Mouse (Mus musculus) heart, embryonic 11.5 days (tissue): ENCODE measurements around the gene Vax1. TPM values are rescaled to one million over a fixed set of nuclear protein-coding genes. Genes with fewer than 3 reads are reported as not detected.

Experiments
- ATAC-seq: fragments of 200-750 bp; cut with Nextera tagmentation; replicated peaks from 2 replicates; pipeline ENCODE4 v1.8.0; 2017; ENCODE audit warnings: moderate library complexity; ENCODE audit not compliant: insufficient number of reproducible peaks, low FRiP score, low TSS enrichment
- H3K27ac ChIP-seq: fragments of 300-500 bp; sonication (generic); 2 replicates; pipeline ENCODE4 v1.5.1; 2014; ENCODE audit warnings: mild to moderate bottlenecking, low read depth, low read length
- H3K27me3 ChIP-seq: fragments of 300-500 bp; sonication (generic); 2 replicates; pipeline ENCODE4 v1.6.1; 2014; ENCODE audit warnings: mild to moderate bottlenecking, low read length, mixed read lengths; ENCODE audit not compliant: control insufficient read depth, insufficient read depth
- H3K36me3 ChIP-seq: fragments of 300-500 bp; sonication (generic); 2 replicates; pipeline ENCODE4 v1.6.1; 2014; ENCODE audit warnings: mild to moderate bottlenecking, low read length, moderate library complexity, mixed read lengths; ENCODE audit not compliant: control insufficient read depth, insufficient read depth
- H3K4me1 ChIP-seq: fragments of 300-500 bp; sonication (generic); 2 replicates; pipeline ENCODE4 v1.6.1; 2014; ENCODE audit warnings: low read length; ENCODE audit not compliant: control insufficient read depth, insufficient read depth
- H3K4me2 ChIP-seq: fragments of 300-500 bp; sonication (generic); 2 replicates; pipeline ENCODE4 v1.6.1; 2014; ENCODE audit warnings: mild to moderate bottlenecking, moderate library complexity
- H3K4me3 ChIP-seq: fragments of 300-500 bp; sonication (generic); 2 replicates; pipeline ENCODE4 v1.5.1; 2014; ENCODE audit warnings: low read depth, low read length
- H3K9ac ChIP-seq: fragments of 300-500 bp; sonication (generic); 2 replicates; pipeline ENCODE4 v1.6.1; 2014; ENCODE audit warnings: mild to moderate bottlenecking, low read depth, low read length, moderate library complexity
- H3K9me3 ChIP-seq: fragments of 300-500 bp; sonication (generic); replicated peaks from 2 replicates; pipeline ENCODE4 v1.6.1; 2016; ENCODE audit warnings: low read length; ENCODE audit not compliant: control insufficient read depth
- WGBS: fragments of 180-500 bp; shearing (Covaris S2); extraction: QIAGEN DNeasy Blood & Tissue Kit; methylation state at CpG from one replicate; pipeline ENCODE4 v1.1.7; 2014; ENCODE audit not compliant: insufficient replicate concordance; 5-methylcytosine and 5-hydroxymethylcytosine counted together
- polyA plus RNA-seq: library from polyadenylated mRNA; unstranded; fragments of >200 nt; fragmentation: Nextera tagmentation; extraction: Ambion mirVana; gene quantifications from 2 replicates; pipeline ENCODE4 v1.2.1, GENCODE M21; 2014

The Vax1 gene
- polyA plus RNA-seq, 1 experiment from 2014 or later = not detected

DNA sequence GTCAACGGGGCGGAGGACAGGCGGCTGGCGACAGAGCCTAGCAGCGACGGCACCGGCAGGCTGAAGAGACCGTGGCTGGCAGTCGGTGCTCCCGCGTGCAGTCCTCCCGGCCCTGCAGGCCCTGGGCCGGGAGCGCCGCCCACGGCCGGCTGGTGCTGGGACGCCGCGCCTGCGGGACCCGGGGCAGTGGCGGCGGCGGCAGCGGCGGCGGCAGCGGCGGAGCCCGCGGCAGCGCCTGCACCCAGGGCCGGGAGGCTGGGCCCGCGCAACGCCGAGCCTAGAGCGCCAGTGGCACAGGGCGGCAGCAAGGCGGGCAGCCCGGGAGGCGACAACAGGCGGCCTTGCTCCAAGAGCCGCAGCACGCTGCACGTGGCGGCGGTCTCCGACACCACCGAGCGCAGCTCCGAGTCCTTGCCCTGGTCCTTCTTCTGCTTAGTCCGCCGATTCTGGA is 3.5 kb downstream of the Vax1 start:
- Histone ChIP-seq H3K9ac (no peak overlapping the region), H3K9me3 (no peaks in the 10 kb centered on the region), H3K4me3 (peak overlapping the region; percentile 50), H3K4me1 (peaks cover 22% of the 10 kb centered on the region), H3K36me3 (no peaks in the 10 kb centered on the region), H3K4me2 (peak overlapping the region; percentile 85), H3K27ac (no peak overlapping the region), H3K27me3 (peaks cover 99% of the 10 kb centered on the region)
- 0 out of 2 replicates have a peak, but pooled peaks have one; percentile 20 for ATAC-seq
- 1% methylated on average over 47 of the region's 55 CpGs for WGBS

DNA sequence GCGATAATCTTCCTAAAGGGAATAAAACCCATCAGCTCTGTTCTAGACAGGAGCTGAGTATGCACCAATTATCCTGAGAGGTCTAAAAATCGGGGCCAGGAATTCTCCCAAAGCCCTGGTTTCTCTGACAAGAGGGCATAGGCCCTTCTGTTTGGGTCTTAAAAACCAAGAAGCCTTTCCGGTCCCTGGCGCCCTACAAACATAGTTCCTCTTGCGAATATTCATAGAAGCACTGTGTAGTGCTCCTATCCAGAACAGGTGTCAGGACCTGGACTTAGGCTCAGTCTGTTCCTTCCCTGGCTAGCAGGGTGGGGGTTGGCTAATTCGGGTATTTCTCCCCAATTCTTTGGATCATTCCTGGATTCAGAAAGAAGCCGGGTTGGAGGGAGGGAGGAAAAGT is 4.3 kb downstream of the Vax1 start:
- Histone ChIP-seq H3K4me2 (peak overlapping the region; percentile 85), H3K9me3 (no peaks in the 10 kb centered on the region), H3K36me3 (no peaks in the 10 kb centered on the region), H3K9ac (no peak overlapping the region), H3K27me3 (peaks cover 99% of the 10 kb centered on the region), H3K4me3 (peak overlapping the region; percentile 50; the same call in 1 of the 2 replicates), H3K27ac (no peak overlapping the region), H3K4me1 (peaks cover 21% of the 10 kb centered on the region)
- 9% methylated on average over 7 of the region's 7 CpGs for WGBS
- no peak for ATAC-seq

DNA sequence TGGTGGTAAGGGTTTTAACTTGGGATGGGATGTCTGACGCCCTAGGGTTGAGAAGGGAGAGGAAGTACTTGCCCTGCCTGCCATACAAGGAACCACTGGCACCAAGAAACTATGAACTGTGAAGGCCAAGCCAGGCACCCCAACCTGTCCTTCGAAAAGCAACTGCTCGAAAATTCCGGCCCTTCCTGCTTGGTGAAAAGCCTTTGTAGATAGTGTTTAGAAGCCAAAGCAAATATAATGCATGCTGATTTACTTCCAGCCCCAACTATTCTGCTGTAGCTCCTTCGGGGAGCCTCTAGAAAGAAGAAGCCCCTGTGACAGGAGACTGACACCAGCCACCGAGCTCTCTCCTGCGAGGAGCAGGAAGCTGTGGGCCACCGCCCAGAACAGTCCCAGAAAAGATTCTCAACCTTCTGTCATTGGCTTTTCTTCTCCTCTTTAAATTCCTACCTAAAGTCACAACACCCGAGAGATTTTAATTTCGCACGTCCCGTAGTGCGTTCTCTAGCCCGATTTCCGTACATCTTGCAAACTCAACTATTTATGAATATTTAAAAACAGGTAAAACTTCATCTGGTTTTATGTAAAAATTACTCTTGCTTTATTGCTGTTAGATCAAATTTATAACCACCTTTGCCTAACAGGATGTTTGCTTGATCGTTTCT is 4.8 kb downstream of the Vax1 start:
- Histone ChIP-seq H3K36me3 (no peaks in the 10 kb centered on the region), H3K9me3 (no peaks in the 10 kb centered on the region), H3K4me2 (no peak overlapping the region), H3K27ac (no peak overlapping the region), H3K27me3 (peaks cover 95% of the 10 kb centered on the region), H3K4me1 (peaks cover 16% of the 10 kb centered on the region), H3K4me3 (no peak overlapping the region), H3K9ac (no peak overlapping the region)
- WGBS = 13% methylated on average over 16 of the region's 16 CpGs
- no peak for ATAC-seq

DNA sequence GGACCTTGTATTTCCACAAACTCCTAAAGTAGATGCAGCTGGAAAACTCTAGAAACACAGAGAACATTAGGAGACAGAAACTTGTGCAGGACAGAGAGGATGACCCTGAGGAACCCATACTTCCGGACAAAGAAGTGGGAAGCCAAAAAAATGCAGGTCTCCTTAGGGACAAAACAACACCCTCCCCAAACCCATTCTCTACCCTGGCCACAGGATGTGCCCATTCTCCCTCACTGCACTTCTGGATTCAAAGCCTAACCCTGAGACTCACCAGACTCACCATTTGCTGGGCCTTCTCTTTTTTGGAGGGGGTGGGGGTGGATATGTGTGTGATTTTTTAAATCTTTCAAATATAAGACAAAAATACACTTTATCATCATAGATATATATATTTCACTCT is 5.7 kb downstream of the Vax1 start:
- H3K4me2 ChIP-seq = no peak overlapping the region

DNA sequence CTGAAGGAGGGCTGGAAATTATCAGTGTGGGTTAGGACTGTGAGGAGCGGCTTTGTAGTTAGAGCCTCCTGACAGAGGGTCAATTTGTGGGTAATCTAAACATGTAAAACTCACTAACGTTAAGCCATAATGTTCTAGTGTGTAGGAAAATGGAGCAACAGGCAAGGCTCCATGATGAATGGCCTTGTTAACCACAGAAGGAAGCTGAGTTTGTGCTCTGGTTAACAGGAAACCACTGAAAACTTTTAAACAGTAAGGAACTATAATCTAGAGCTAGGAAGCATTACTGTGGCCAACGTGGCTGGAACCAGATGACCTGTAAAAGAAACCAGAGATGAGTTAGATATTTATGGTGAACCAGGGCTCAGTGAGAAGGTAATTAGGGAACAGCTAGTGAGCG is 13.2 kb downstream of the Vax1 start:
- Histone ChIP-seq H3K9ac (no peak overlapping the region), H3K4me3 (no peak overlapping the region), H3K27ac (no peak overlapping the region), H3K27me3 (peaks cover 15% of the 10 kb centered on the region), H3K4me1 (no peaks in the 10 kb centered on the region), H3K9me3 (no peaks in the 10 kb centered on the region), H3K4me2 (no peak overlapping the region), H3K36me3 (no peaks in the 10 kb centered on the region)
- 48% methylated on average over 4 of the region's 4 CpGs for WGBS
- ATAC-seq = no peak

More for the DNA sequence above, 5.7 kb downstream of the Vax1 start:
- H3K9ac ChIP-seq = no peak overlapping the region
- peaks cover 7% of the 10 kb centered on the region for H3K4me1 ChIP-seq
- no peak for ATAC-seq
- no peak overlapping the region for H3K4me3 ChIP-seq
- H3K36me3 ChIP-seq = no peaks in the 10 kb centered on the region
- H3K27ac ChIP-seq = no peak overlapping the region
- no peaks in the 10 kb centered on the region for H3K9me3 ChIP-seq
- H3K27me3 ChIP-seq = peaks cover 86% of the 10 kb centered on the region
- 12% methylated on average over 1 of the region's 1 CpGs for WGBS

DNA sequence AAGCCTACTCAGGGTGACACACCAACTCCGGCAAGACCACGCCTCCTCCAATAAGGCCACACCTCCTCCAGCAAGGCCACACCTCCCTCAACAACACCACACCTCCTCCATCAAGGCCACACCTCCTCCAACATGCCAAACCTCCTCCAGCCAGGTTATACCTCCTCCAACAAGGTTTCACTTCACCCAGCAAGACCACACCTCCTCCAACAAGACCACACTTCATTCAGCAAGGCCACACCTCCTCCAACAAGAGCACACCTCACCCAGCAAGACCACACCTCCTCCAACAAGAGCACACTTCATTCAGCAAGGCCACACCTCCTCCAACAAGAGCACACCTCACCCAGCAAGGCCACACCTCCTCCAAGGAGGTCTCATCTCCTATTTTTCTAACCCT is 15.7 kb downstream of the Vax1 start:
- Histone ChIP-seq H3K27me3 (0 out of 2 replicates have a peak, but pooled peaks cover 2% of the 10 kb centered on the region), H3K4me3 (no peak overlapping the region), H3K4me2 (no peak overlapping the region), H3K36me3 (no peaks in the 10 kb centered on the region), H3K9me3 (no peaks in the 10 kb centered on the region), H3K27ac (no peak overlapping the region), H3K4me1 (no peaks in the 10 kb centered on the region), H3K9ac (no peak overlapping the region)
- no peak for ATAC-seq
- WGBS = 67% methylated on average over 2 of the region's 2 CpGs

DNA sequence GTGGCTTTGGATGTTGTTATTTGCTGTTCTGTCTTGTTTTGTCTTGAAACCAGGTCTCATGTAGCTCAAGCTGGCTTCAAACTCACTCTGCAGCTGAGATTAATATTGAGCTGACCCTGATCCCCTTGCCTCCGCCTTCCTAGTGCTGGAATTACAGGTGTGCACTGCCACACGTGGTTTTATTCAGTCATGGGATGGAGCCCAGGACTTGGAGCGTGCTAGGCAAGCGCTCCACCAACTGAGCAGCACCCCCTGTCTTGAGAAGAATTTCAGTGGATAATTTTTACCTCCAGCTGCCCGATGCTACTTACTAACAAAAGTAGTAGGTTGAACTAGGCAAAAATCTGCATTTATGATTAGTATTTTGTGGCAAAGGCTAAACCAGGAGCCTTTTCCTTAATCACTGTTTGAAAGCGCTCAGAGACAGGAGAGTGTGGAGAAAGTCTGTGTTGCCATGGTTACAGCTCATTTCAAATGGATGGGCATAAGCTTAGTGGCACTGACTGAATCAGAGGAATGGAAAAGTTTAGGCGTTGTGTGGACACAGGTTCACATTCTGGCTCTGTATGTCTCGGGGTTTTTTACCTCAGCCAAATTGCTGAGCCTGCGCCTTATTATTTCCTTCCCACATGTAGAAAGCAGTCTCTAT is 24.2 kb downstream of the Vax1 start:
- ATAC-seq = no peak
- 65% methylated on average over 9 of the region's 9 CpGs for WGBS
- no peak overlapping the region for H3K4me2 ChIP-seq

DNA sequence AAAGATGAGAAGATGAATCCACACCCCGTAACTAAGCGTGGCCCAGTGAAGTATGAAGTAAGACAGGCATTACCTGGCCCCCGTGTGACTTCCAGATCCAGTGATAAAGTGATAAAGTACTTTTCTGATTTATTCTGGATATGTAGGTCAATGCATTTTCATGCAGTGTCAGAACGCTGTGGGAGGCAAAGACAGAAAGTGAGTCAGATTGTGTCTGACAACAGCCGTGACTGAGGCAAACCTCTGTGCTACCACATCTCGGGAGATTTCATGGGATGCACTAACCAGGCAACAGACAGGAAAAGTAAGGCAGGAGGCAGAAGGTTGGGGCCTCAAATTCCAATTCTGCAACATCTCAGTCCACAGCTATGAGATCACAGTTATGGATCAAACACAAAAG is 24.8 kb downstream of the Vax1 start:
- Histone ChIP-seq H3K27me3 (no peaks in the 10 kb centered on the region), H3K9ac (no peak overlapping the region), H3K4me2 (no peak overlapping the region), H3K9me3 (no peaks in the 10 kb centered on the region), H3K36me3 (no peaks in the 10 kb centered on the region), H3K4me3 (no peak overlapping the region), H3K27ac (no peak overlapping the region), H3K4me1 (no peaks in the 10 kb centered on the region)
- no peak for ATAC-seq
- 73% methylated on average over 6 of the region's 6 CpGs for WGBS

More for the DNA sequence above, 24.2 kb downstream of the Vax1 start:
- H3K4me1 ChIP-seq = no peaks in the 10 kb centered on the region
- no peaks in the 10 kb centered on the region for H3K27me3 ChIP-seq
- no peak overlapping the region for H3K27ac ChIP-seq
- H3K9me3 ChIP-seq = no peaks in the 10 kb centered on the region
- H3K9ac ChIP-seq = no peak overlapping the region
- no peak overlapping the region for H3K4me3 ChIP-seq
- no peaks in the 10 kb centered on the region for H3K36me3 ChIP-seq

DNA sequence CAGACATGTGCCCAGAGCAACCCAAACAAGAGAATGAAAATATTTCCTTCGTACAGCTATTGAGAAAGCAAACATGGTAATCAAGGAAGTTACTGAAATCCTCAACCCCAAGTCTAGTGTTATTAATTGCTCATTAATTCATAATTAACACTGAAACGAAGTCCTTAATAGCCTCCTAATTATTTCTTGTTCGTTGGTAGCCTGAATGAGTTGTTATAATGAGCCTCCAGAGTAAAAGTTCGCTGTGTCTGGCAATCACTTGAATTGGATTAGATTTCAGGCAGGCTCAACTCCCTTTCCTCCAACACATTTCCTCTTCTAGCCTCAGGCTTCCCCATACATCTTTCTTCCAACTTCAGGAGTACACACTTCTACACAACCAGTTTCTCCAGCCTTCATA is 27.6 kb downstream of the Vax1 start:
- Histone ChIP-seq H3K4me1 (no peaks in the 10 kb centered on the region), H3K9me3 (no peaks in the 10 kb centered on the region), H3K27ac (no peak overlapping the region), H3K9ac (no peak overlapping the region), H3K36me3 (no peaks in the 10 kb centered on the region), H3K27me3 (no peaks in the 10 kb centered on the region), H3K4me3 (no peak overlapping the region), H3K4me2 (no peak overlapping the region)
- ATAC-seq = no peak
- WGBS = 66% methylated on average over 4 of the region's 4 CpGs
